Mouse (Mus musculus) ES-Bruce4 (cell line): ENCODE results near the gene Tiam1.

ENCODE experiments used
- CTCF ChIP-seq: IDR thresholded peaks from one replicate; pipeline ENCODE4 v1.8.1; 2011; ENCODE audit warnings: low read depth, low read length
- EP300 ChIP-seq: IDR thresholded peaks from 2 replicates; pipeline ENCODE4 v1.6.1; 2011; ENCODE audit warnings: low read depth, low read length; ENCODE audit not compliant: insufficient read depth
- POLR2A ChIP-seq: IDR thresholded peaks from one replicate; pipeline ENCODE4 v1.8.1; 2011; ENCODE audit warnings: low read length; ENCODE audit not compliant: insufficient read depth

DNA sequence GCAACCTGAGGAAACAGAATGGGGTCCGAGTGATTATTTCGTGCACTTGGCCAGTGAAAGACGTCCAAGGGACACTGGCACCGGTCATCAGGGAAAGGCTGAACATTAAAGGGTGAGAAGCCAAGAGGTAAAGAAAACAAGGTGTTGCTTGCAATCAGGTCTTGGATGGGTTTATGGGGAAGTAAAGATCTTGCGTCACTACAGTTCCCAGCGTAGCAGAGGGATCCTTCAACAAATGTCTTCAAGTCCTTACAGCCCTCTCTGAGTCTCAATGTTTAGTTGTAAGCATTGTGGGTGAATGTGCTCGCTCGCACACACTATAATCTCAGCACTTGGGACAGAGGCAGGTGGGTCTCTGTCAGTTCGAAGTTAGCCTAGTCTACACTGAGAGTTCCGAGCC, 266.4 kb downstream of the Tiam1 start:
- TF ChIP-seq CTCF (no peak), EP300 (no peak), POLR2A (no peak)
